Mouse (Mus musculus): ENCODE results near the gene Rad17. TPM values are rescaled to one million over a fixed set of nuclear protein-coding genes. Genes with fewer than 3 reads are reported as not detected.
A peak's percentile ranks its signal among the peaks of the same experiment; 100 is the strongest.

Gene Rad17
- total RNA-seq, 1 experiment: 31.3 TPM

- no peak for DNase-seq (ENCODE audit: low read depth, low spot score)
- H3K9ac ChIP-seq (ENCODE audit: insufficient read depth, low read depth, low read length, poor library complexity, severe bottlenecking): peak within 1 kb of the TSS; percentile 100
- TF ChIP-seq MAFK (IDR thresholded peaks at IDR 0.05; ENCODE audit: insufficient read depth, low read depth, low read length) (no peak), ZC3H11A (IDR thresholded peaks at IDR 0.05; ENCODE audit: borderline replicate concordance, low read depth, low read length) (no peak), HCFC1 (IDR thresholded peaks at IDR 0.05; ENCODE audit: borderline replicate concordance, insufficient read depth, low read length) (no peak), ZNF384 (IDR thresholded peaks at IDR 0.05; ENCODE audit: low read depth, low read length) (no peak), CHD2 (IDR thresholded peaks at IDR 0.05; ENCODE audit: low read depth, low read length) (no peak)
- H3K4me3 ChIP-seq (ENCODE audit: insufficient read depth in 1 of 2, low read depth in 1 of 2, low read length in 2 of 2, poor library complexity in 1 of 2, severe bottlenecking in 1 of 2): peak within 1 kb of the TSS; percentile 98 to 100
- H3K27ac ChIP-seq (ENCODE audit: insufficient read depth, low read depth, low read length, poor library complexity, severe bottlenecking): peak within 1 kb of the TSS; percentile 98
- H3K9me3 ChIP-seq (ENCODE audit: control insufficient read depth, insufficient read depth, low read depth, low read length): no peaks in the 10 kb centered on the region
- no peaks in the 10 kb centered on the region; the same call in 1 of the 2 replicates for H3K36me3 ChIP-seq (ENCODE audit: control insufficient read depth, insufficient read depth, low read length, poor library complexity, severe bottlenecking)
- no peaks in the 10 kb centered on the region for H3K4me1 ChIP-seq (ENCODE audit: control insufficient read depth in 2 of 2, insufficient read depth in 2 of 2, low read length in 2 of 2, poor library complexity in 1 of 2)
- in situ Hi-C loops (cut with MboI; ENCODE audit: low sequenced_read_pairs in 2 of 2, unreplicated experiment in 2 of 2): no loop called here
These were observed 762 bp upstream of the Rad17 start, which contains the start of gene Taf9 for GRCm38 (mm10) chr13:100651439-100652186. Taf9 (plus strand) TSS chr13:100651579.

GRCm38 (mm10) chr13:100648223-100648622, 2.6 kb downstream of the Rad17 start:
- TF ChIP-seq HCFC1 (IDR thresholded peaks at IDR 0.05; ENCODE audit: borderline replicate concordance, insufficient read depth, low read length) (no peak), CHD2 (IDR thresholded peaks at IDR 0.05; ENCODE audit: low read depth, low read length) (no peak), MAFK (IDR thresholded peaks at IDR 0.05; ENCODE audit: insufficient read depth, low read depth, low read length) (no peak), ZNF384 (IDR thresholded peaks at IDR 0.05; ENCODE audit: low read depth, low read length) (no peak), ZC3H11A (IDR thresholded peaks at IDR 0.05; ENCODE audit: borderline replicate concordance, low read depth, low read length) (no peak)
- Histone ChIP-seq H3K4me1 (ENCODE audit: control insufficient read depth in 2 of 2, insufficient read depth in 2 of 2, low read length in 2 of 2, poor library complexity in 1 of 2) (no peaks in the 10 kb centered on the region), H3K36me3 (ENCODE audit: control insufficient read depth, insufficient read depth, low read length, poor library complexity, severe bottlenecking) (peaks cover 9% of the 10 kb centered on the region), H3K9me3 (ENCODE audit: control insufficient read depth, insufficient read depth, low read depth, low read length) (no peaks in the 10 kb centered on the region), H3K4me3 (ENCODE audit: insufficient read depth in 1 of 2, low read depth in 1 of 2, low read length in 2 of 2, poor library complexity in 1 of 2, severe bottlenecking in 1 of 2) (no peak overlapping the region), H3K27ac (ENCODE audit: insufficient read depth, low read depth, low read length, poor library complexity, severe bottlenecking) (no peak overlapping the region), H3K9ac (ENCODE audit: insufficient read depth, low read depth, low read length, poor library complexity, severe bottlenecking) (no peak overlapping the region)
- in situ Hi-C loops (cut with MboI; ENCODE audit: low sequenced_read_pairs in 2 of 2, unreplicated experiment in 2 of 2): loop anchor here in 1 of 2 experiments (25.0 kb wide), 1 partner anchor 561 kb away; no protein-coding TSS in a partner anchor
- no peak for DNase-seq (ENCODE audit: low read depth, low spot score)

- H3K27ac ChIP-seq (ENCODE audit: insufficient read depth, low read depth, low read length, poor library complexity, severe bottlenecking): no peak overlapping the region
- no peak overlapping the region for H3K9ac ChIP-seq (ENCODE audit: insufficient read depth, low read depth, low read length, poor library complexity, severe bottlenecking)
- H3K36me3 ChIP-seq (ENCODE audit: control insufficient read depth, insufficient read depth, low read length, poor library complexity, severe bottlenecking): peaks cover 12% of the 10 kb centered on the region
- no peak overlapping the region for H3K4me3 ChIP-seq (ENCODE audit: insufficient read depth in 1 of 2, low read depth in 1 of 2, low read length in 2 of 2, poor library complexity in 1 of 2, severe bottlenecking in 1 of 2)
- H3K9me3 ChIP-seq (ENCODE audit: control insufficient read depth, insufficient read depth, low read depth, low read length): no peaks in the 10 kb centered on the region
- TF ChIP-seq MAFK (IDR thresholded peaks at IDR 0.05; ENCODE audit: insufficient read depth, low read depth, low read length) (no peak), ZC3H11A (IDR thresholded peaks at IDR 0.05; ENCODE audit: borderline replicate concordance, low read depth, low read length) (no peak), HCFC1 (IDR thresholded peaks at IDR 0.05; ENCODE audit: borderline replicate concordance, insufficient read depth, low read length) (no peak), ZNF384 (IDR thresholded peaks at IDR 0.05; ENCODE audit: low read depth, low read length) (no peak), CHD2 (IDR thresholded peaks at IDR 0.05; ENCODE audit: low read depth, low read length) (no peak)
- no peak for DNase-seq (ENCODE audit: low read depth, low spot score)
- in situ Hi-C loops (cut with MboI; ENCODE audit: low sequenced_read_pairs in 2 of 2, unreplicated experiment in 2 of 2): loop anchor here in 1 of 2 experiments (25.0 kb wide), 1 partner anchor 555 kb away; no protein-coding TSS in a partner anchor
- no peaks in the 10 kb centered on the region for H3K4me1 ChIP-seq (ENCODE audit: control insufficient read depth in 2 of 2, insufficient read depth in 2 of 2, low read length in 2 of 2, poor library complexity in 1 of 2)
These were observed 8.2 kb downstream of the Rad17 start for GRCm38 (mm10) chr13:100642471-100643209.

GRCm38 (mm10) chr13:100634106-100634691, 16.7 kb downstream of the Rad17 start:
- no peak overlapping the region for H3K9ac ChIP-seq (ENCODE audit: insufficient read depth, low read depth, low read length, poor library complexity, severe bottlenecking)
- TF ChIP-seq ZC3H11A (IDR thresholded peaks at IDR 0.05; ENCODE audit: borderline replicate concordance, low read depth, low read length) (no peak), ZNF384 (IDR thresholded peaks at IDR 0.05; ENCODE audit: low read depth, low read length) (no peak), MAFK (IDR thresholded peaks at IDR 0.05; ENCODE audit: insufficient read depth, low read depth, low read length) (no peak), HCFC1 (IDR thresholded peaks at IDR 0.05; ENCODE audit: borderline replicate concordance, insufficient read depth, low read length) (no peak), CHD2 (IDR thresholded peaks at IDR 0.05; ENCODE audit: low read depth, low read length) (no peak)
- in situ Hi-C loops (cut with MboI; ENCODE audit: low sequenced_read_pairs in 2 of 2, unreplicated experiment in 2 of 2): loop anchor here in 1 of 2 experiments (25.0 kb wide), 1 partner anchor 547 kb away; no protein-coding TSS in a partner anchor
- H3K27ac ChIP-seq (ENCODE audit: insufficient read depth, low read depth, low read length, poor library complexity, severe bottlenecking): no peak overlapping the region
- no peak for DNase-seq (ENCODE audit: low read depth, low spot score)
- H3K9me3 ChIP-seq (ENCODE audit: control insufficient read depth, insufficient read depth, low read depth, low read length): no peaks in the 10 kb centered on the region
- H3K4me3 ChIP-seq (ENCODE audit: insufficient read depth in 1 of 2, low read depth in 1 of 2, low read length in 2 of 2, poor library complexity in 1 of 2, severe bottlenecking in 1 of 2): no peak overlapping the region
- no peaks in the 10 kb centered on the region for H3K4me1 ChIP-seq (ENCODE audit: control insufficient read depth in 2 of 2, insufficient read depth in 2 of 2, low read length in 2 of 2, poor library complexity in 1 of 2)
- H3K36me3 ChIP-seq (ENCODE audit: control insufficient read depth, insufficient read depth, low read length, poor library complexity, severe bottlenecking): peaks cover 7% of the 10 kb centered on the region

All from ES-E14 (cell line).